Mouse (Mus musculus) liver, embryonic 16.5 days (tissue): ENCODE measurements at regions not wholly inside any gene's neighbourhood (a gene's known extent, or its start where the extent isn't known, plus 50 kb on each side); places are given as distances from the start of the nearest gene placed in this dataset.

ENCODE experiments used
- ATAC-seq: fragments of 200-750 bp; cut with Nextera tagmentation; 2 replicates; pipeline ENCODE4 v1.8.0; 2017; ENCODE audit warnings: low read depth, mild to moderate bottlenecking, moderate number of reproducible peaks, moderate library complexity
- H3K27ac ChIP-seq: fragments of 300-500 bp; sonication (generic); 2 replicates; pipeline ENCODE4 v1.5.1; 2014; ENCODE audit warnings: mild to moderate bottlenecking, low read length
- H3K27me3 ChIP-seq: fragments of 300-500 bp; sonication (generic); 2 replicates; pipeline ENCODE4 v1.6.1; 2014; ENCODE audit warnings: low read depth, low read length, mixed read lengths; ENCODE audit not compliant: control insufficient read depth, insufficient read depth
- H3K36me3 ChIP-seq: fragments of 300-500 bp; sonication (generic); 2 replicates; pipeline ENCODE4 v1.6.1; 2014; ENCODE audit warnings: mild to moderate bottlenecking; ENCODE audit not compliant: control insufficient read depth, insufficient read depth
- H3K4me1 ChIP-seq: fragments of 300-500 bp; sonication (generic); 2 replicates; pipeline ENCODE4 v1.6.1; 2014; ENCODE audit warnings: low read depth, low read length, mixed read lengths; ENCODE audit not compliant: control insufficient read depth
- H3K4me2 ChIP-seq: fragments of 300-500 bp; sonication (generic); 2 replicates; pipeline ENCODE4 v1.6.1; 2014; ENCODE audit warnings: low read depth, low read length, mixed read lengths
- H3K4me3 ChIP-seq: fragments of 300-500 bp; sonication (generic); 2 replicates; pipeline ENCODE4 v1.5.1; 2014; ENCODE audit warnings: low read depth, mild to moderate bottlenecking, low read length
- H3K9ac ChIP-seq: fragments of 300-500 bp; sonication (generic); 2 replicates; pipeline ENCODE4 v1.6.1; 2014; ENCODE audit warnings: low read depth, low read length
- H3K9me3 ChIP-seq: fragments of 300-500 bp; sonication (generic); replicated peaks from 2 replicates; pipeline ENCODE4 v1.6.1; 2016; ENCODE audit warnings: low read length; ENCODE audit not compliant: control insufficient read depth
- WGBS: fragments of 180-500 bp; shearing (Covaris S2); extraction: QIAGEN DNeasy Blood & Tissue Kit; methylation state at CpG from one replicate; pipeline ENCODE4 v1.1.7; 2014; ENCODE audit not compliant: insufficient replicate concordance; 5-methylcytosine and 5-hydroxymethylcytosine counted together

- H3K27me3 ChIP-seq: no peaks in the 10 kb centered on the region
- H3K9ac ChIP-seq: no peak overlapping the region
- H3K4me3 ChIP-seq: no peak overlapping the region
- WGBS: 54% methylated on average over 2 of the region's 2 CpGs
- no peaks in the 10 kb centered on the region for H3K4me1 ChIP-seq
- no peaks in the 10 kb centered on the region for H3K36me3 ChIP-seq
- H3K27ac ChIP-seq: no peak overlapping the region
- H3K9me3 ChIP-seq: no peaks in the 10 kb centered on the region
- no peak overlapping the region for H3K4me2 ChIP-seq
- no peak for ATAC-seq
Measured at GRCm38 (mm10) chr13:83932761-83933160, 289.3 kb upstream of the Tmem161b start.

DNA sequence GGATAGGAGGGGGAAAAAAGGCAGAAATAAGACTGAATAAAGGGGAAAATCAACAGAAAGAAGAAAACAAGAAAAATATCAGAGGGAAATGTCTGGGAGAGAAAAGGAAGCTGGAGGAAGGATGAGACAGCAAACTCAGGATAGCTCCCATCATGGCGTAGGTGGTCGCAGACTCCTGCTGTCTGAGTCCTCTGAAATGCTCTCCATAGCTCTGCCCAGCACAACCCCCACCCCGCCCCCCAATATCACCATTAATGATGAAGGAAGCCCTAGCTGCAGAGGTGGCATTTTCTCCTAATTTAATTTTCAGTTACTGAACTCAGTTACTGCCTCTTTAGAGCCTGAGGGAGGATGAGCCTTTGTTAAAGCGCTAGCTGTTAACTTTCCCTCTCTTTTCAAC lies 275.6 kb upstream of the Tmem161b start:
- H3K4me1 ChIP-seq: no peaks in the 10 kb centered on the region
- no peak overlapping the region for H3K9ac ChIP-seq
- no peaks in the 10 kb centered on the region for H3K9me3 ChIP-seq
- H3K4me2 ChIP-seq: no peak overlapping the region
- no peaks in the 10 kb centered on the region for H3K36me3 ChIP-seq
- no peak overlapping the region for H3K27ac ChIP-seq
- no peaks in the 10 kb centered on the region for H3K27me3 ChIP-seq
- H3K4me3 ChIP-seq: no peak overlapping the region
- 54% methylated on average over 4 of the region's 4 CpGs for WGBS
- ATAC-seq: no peak

DNA sequence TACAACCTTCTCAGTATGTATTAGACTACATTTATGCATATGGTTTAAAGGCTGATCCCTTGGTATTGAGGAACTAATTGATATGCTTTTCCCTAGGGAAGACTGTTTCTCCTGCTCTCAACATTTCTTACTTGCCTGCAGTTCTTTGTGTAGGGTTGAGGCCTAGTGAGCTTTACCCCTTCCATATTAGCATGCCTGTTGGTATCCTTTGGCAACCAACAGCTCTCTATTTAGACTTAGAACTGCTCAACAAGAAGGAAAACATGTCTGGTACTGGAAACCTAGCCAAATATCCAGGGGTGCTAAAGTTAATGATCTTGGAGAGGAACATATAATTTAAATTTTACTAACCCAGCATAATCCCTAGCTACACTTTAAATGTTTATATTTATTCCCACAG lies 270.9 kb upstream of the Tmem161b start:
- Histone ChIP-seq H3K4me2 (no peak overlapping the region), H3K9me3 (no peaks in the 10 kb centered on the region), H3K4me1 (no peaks in the 10 kb centered on the region), H3K36me3 (no peaks in the 10 kb centered on the region), H3K9ac (no peak overlapping the region), H3K27me3 (no peaks in the 10 kb centered on the region), H3K27ac (no peak overlapping the region), H3K4me3 (no peak overlapping the region)
- no peak for ATAC-seq

- H3K36me3 ChIP-seq: no peaks in the 10 kb centered on the region
- H3K4me2 ChIP-seq: no peak overlapping the region
- H3K9me3 ChIP-seq: no peaks in the 10 kb centered on the region
- H3K4me3 ChIP-seq: no peak overlapping the region
- ATAC-seq: no peak
- no peaks in the 10 kb centered on the region for H3K27me3 ChIP-seq
- 47% methylated on average over 3 of the region's 3 CpGs for WGBS
- no peak overlapping the region for H3K27ac ChIP-seq
- no peaks in the 10 kb centered on the region for H3K4me1 ChIP-seq
- H3K9ac ChIP-seq: no peak overlapping the region
Measured at GRCm38 (mm10) chr13:83951808-83952207, 270.3 kb upstream of the Tmem161b start.

DNA sequence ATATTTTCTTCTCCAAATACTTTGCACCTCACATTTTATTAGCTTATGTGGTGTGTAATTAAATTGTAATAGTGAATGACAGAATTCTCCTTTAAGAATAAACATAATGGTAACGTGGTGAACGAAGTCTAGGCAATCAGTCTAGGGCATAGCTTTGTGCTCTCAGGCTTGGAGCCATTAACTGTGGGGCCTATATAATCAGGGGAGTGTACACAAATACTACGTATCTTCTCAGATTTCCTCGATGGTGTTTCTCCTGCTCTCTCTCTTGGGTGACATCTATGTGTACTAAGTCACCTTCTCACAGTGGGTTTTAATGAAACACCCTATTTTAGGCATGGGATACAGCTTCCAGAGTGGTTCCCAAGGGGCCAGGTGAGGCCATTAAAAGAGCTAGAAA lies 269.7 kb upstream of the Tmem161b start:
- Histone ChIP-seq H3K4me1 (no peaks in the 10 kb centered on the region), H3K4me2 (no peak overlapping the region), H3K9ac (no peak overlapping the region), H3K4me3 (no peak overlapping the region), H3K9me3 (no peaks in the 10 kb centered on the region), H3K36me3 (no peaks in the 10 kb centered on the region), H3K27me3 (no peaks in the 10 kb centered on the region), H3K27ac (no peak overlapping the region)
- 39% methylated on average over 4 of the region's 4 CpGs for WGBS
- ATAC-seq: no peak

DNA sequence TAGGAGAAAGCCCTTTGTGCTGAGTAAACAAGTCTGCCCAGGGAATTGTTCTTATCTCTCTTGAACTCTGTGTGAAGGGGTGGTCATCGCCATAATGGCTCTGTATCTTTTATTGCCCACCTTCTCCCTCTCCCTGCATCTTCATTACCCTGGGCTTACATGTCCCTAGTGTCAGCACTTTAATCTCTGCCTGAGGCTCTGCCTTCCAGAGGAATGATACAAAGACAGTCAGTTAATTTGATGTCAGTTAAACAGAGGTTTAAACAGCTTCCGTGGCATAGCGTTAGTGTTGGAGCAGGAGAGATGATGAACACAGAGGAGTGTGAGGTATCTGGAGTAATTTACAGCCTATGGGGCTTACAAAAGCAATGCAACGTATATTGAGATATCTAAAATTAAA lies 269.2 kb upstream of the Tmem161b start:
- H3K9me3 ChIP-seq: no peaks in the 10 kb centered on the region
- H3K4me2 ChIP-seq: no peak overlapping the region
- 36% methylated on average over 4 of the region's 4 CpGs for WGBS
- H3K36me3 ChIP-seq: no peaks in the 10 kb centered on the region
- no peak overlapping the region for H3K27ac ChIP-seq
- no peak overlapping the region for H3K9ac ChIP-seq
- no peak overlapping the region for H3K4me3 ChIP-seq
- no peaks in the 10 kb centered on the region for H3K27me3 ChIP-seq
- H3K4me1 ChIP-seq: no peaks in the 10 kb centered on the region
- no peak for ATAC-seq

- Histone ChIP-seq H3K36me3 (no peaks in the 10 kb centered on the region), H3K9me3 (no peaks in the 10 kb centered on the region), H3K27me3 (no peaks in the 10 kb centered on the region), H3K9ac (no peak overlapping the region), H3K4me2 (no peak overlapping the region), H3K27ac (no peak overlapping the region), H3K4me1 (no peaks in the 10 kb centered on the region), H3K4me3 (no peak overlapping the region)
- no peak for ATAC-seq
- 61% methylated on average over 5 of the region's 5 CpGs for WGBS
Measured at GRCm38 (mm10) chr13:83955701-83956100, 266.4 kb upstream of the Tmem161b start.

DNA sequence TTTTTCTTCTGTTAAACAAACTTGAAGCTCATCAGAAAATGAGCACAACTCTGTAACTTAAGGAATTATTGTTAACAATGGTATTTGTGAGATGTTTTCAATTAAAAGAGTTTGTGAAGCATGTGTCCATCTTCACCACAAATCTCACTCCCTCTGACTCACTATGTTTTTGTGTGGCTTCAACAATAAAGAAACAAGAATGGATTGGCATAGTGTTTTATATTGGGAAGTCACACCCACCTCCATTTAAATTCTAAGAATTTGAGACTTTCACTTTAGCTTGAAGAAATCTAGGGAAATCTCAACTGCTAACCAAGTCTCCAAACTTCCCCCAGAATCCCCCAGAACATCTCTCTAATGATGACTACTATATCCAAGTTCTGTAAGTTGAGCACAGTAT lies 243.6 kb upstream of the Tmem161b start:
- no peak overlapping the region for H3K9ac ChIP-seq
- no peaks in the 10 kb centered on the region for H3K9me3 ChIP-seq
- no peaks in the 10 kb centered on the region for H3K4me1 ChIP-seq
- H3K4me2 ChIP-seq: no peak overlapping the region
- no peak for ATAC-seq
- H3K4me3 ChIP-seq: no peak overlapping the region
- H3K27ac ChIP-seq: no peak overlapping the region
- H3K27me3 ChIP-seq: no peaks in the 10 kb centered on the region
- H3K36me3 ChIP-seq: no peaks in the 10 kb centered on the region

DNA sequence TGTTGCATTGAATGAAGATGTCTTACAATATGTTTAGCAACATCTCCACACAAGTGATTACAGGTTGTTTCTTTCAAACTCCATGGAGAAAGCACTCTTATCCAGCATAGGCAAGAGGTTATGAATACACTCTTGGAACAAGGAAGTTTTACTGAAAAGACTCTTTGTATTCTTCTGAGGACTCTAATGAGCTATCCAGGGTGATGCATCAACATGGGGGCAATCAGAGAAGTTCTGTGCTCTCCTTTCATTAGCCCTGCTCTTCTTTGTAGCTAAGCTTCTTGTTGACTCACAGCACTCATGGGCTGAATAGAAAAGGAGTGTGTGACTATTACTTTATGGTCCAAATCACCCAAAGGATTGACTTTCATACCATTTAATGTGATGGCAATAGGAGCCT lies 242.6 kb upstream of the Tmem161b start:
- no peaks in the 10 kb centered on the region for H3K4me1 ChIP-seq
- H3K36me3 ChIP-seq: no peaks in the 10 kb centered on the region
- H3K27me3 ChIP-seq: no peaks in the 10 kb centered on the region
- ATAC-seq: no peak
- H3K9ac ChIP-seq: no peak overlapping the region
- H3K9me3 ChIP-seq: no peaks in the 10 kb centered on the region
- no peak overlapping the region for H3K27ac ChIP-seq
- no peak overlapping the region for H3K4me3 ChIP-seq
- H3K4me2 ChIP-seq: no peak overlapping the region

- no peak overlapping the region for H3K4me2 ChIP-seq
- H3K4me3 ChIP-seq: no peak overlapping the region
- no peak overlapping the region for H3K27ac ChIP-seq
- no peaks in the 10 kb centered on the region for H3K9me3 ChIP-seq
- no peaks in the 10 kb centered on the region for H3K36me3 ChIP-seq
- 69% methylated on average over 10 of the region's 10 CpGs for WGBS
- H3K27me3 ChIP-seq: no peaks in the 10 kb centered on the region
- H3K4me1 ChIP-seq: no peaks in the 10 kb centered on the region
- H3K9ac ChIP-seq: no peak overlapping the region
- ATAC-seq: no peak
Measured at GRCm38 (mm10) chr13:83984651-83985331, 237.3 kb upstream of the Tmem161b start.
